Mouse (Mus musculus): ENCODE data around the gene Cdcp1. TPM values are rescaled to one million over a fixed set of nuclear protein-coding genes. Genes with fewer than 3 reads are reported as not detected.

The Cdcp1 gene
- polyA plus RNA-seq, 1 experiment: 0.05 TPM

DNA sequence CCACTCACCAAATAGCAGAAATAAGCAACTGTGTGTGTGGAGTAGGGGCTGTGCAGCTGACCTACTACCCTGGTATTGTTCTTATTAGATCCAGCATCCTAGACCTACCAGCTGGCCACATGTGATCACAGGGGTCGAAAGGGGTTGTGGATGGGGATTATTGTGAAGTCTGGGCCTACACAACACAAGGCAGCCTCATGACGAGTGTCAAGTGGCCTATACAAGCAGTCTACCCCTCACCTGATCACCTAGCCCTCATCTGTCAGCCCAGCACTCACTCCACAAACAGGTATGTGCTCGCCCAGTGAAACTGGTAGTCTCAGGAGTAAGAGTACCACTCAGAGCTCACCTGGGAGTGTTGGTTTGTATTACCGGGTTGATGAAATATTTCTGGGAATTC, 29.3 kb upstream of the Cdcp1 start:
- Histone ChIP-seq H3K36me3 (ENCODE audit: control insufficient read depth, insufficient read depth, low read length) (no peaks in the 10 kb centered on the region), H3K4me1 (ENCODE audit: control insufficient read depth, insufficient read depth, low read length) (no peaks in the 10 kb centered on the region), H3K27me3 (ENCODE audit: control insufficient read depth, insufficient read depth, low read length) (no peaks in the 10 kb centered on the region), H3K27ac (ENCODE audit: control insufficient read depth, insufficient read depth, low read depth, low read length) (no peak overlapping the region), H3K4me3 (ENCODE audit: control insufficient read depth, low read depth, low read length) (no peak overlapping the region)
- TF ChIP-seq CTCF (IDR thresholded peaks at IDR 0.05; ENCODE audit: control insufficient read depth, insufficient read depth, insufficient replicate concordance, low read depth, low read length) (no peak), POLR2A (IDR thresholded peaks at IDR 0.05; ENCODE audit: control insufficient read depth, low read depth, low read length) (no peak)

GRCm38 (mm10) chr9:123243988-123244387, 28.1 kb upstream of the Cdcp1 start:
- Histone ChIP-seq H3K27me3 (ENCODE audit: control insufficient read depth, insufficient read depth, low read length) (no peaks in the 10 kb centered on the region), H3K4me3 (ENCODE audit: control insufficient read depth, low read depth, low read length) (no peak overlapping the region), H3K4me1 (ENCODE audit: control insufficient read depth, insufficient read depth, low read length) (no peaks in the 10 kb centered on the region), H3K27ac (ENCODE audit: control insufficient read depth, insufficient read depth, low read depth, low read length) (no peak overlapping the region), H3K36me3 (ENCODE audit: control insufficient read depth, insufficient read depth, low read length) (no peaks in the 10 kb centered on the region)
- TF ChIP-seq POLR2A (IDR thresholded peaks at IDR 0.05; ENCODE audit: control insufficient read depth, low read depth, low read length) (no peak), CTCF (IDR thresholded peaks at IDR 0.05; ENCODE audit: control insufficient read depth, insufficient read depth, insufficient replicate concordance, low read depth, low read length) (no peak)

- no peaks in the 10 kb centered on the region for H3K36me3 ChIP-seq (ENCODE audit: control insufficient read depth, insufficient read depth, low read length)
- TF ChIP-seq POLR2A (IDR thresholded peaks at IDR 0.05; ENCODE audit: control insufficient read depth, low read depth, low read length) (no peak), CTCF (IDR thresholded peaks at IDR 0.05; ENCODE audit: control insufficient read depth, insufficient read depth, insufficient replicate concordance, low read depth, low read length) (no peak)
- 0 out of 2 replicates have a peak, but pooled peaks cover 2% of the 10 kb centered on the region for H3K4me1 ChIP-seq (ENCODE audit: control insufficient read depth, insufficient read depth, low read length)
- no peak overlapping the region for H3K27ac ChIP-seq (ENCODE audit: control insufficient read depth, insufficient read depth, low read depth, low read length)
- H3K4me3 ChIP-seq (ENCODE audit: control insufficient read depth, low read depth, low read length): no peak overlapping the region
- H3K27me3 ChIP-seq (ENCODE audit: control insufficient read depth, insufficient read depth, low read length): no peaks in the 10 kb centered on the region
Observed at GRCm38 (mm10) chr9:123241191-123241590, 25.4 kb upstream of the Cdcp1 start.

DNA sequence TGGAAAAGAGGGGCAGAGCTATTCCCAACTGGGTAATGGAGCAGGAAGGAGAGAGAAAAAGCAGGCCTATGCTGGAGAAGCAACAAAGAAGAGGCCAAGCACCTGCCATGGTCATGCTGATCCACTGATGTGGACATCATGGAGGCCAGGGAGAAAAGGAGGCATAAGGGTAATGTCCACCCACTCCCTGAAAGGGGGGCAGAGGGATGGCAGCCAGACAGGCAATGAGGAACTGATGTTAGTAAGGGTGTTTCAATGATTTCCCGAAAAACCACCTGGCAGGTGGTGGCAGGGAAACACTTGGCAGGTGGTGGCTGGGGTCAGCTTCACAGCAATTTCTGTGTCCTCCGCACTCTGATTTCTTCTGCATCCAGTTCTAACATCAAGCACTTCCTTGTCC, 24.9 kb upstream of the Cdcp1 start:
- H3K36me3 ChIP-seq (ENCODE audit: control insufficient read depth, insufficient read depth, low read length): no peaks in the 10 kb centered on the region
- H3K4me3 ChIP-seq (ENCODE audit: control insufficient read depth, low read depth, low read length): no peak overlapping the region
- H3K27ac ChIP-seq (ENCODE audit: control insufficient read depth, insufficient read depth, low read depth, low read length): no peak overlapping the region
- no peak for TF ChIP-seq CTCF (IDR thresholded peaks at IDR 0.05; ENCODE audit: control insufficient read depth, insufficient read depth, insufficient replicate concordance, low read depth, low read length)
- TF ChIP-seq POLR2A (IDR thresholded peaks at IDR 0.05; ENCODE audit: control insufficient read depth, low read depth, low read length): no peak
- H3K27me3 ChIP-seq (ENCODE audit: control insufficient read depth, insufficient read depth, low read length): no peaks in the 10 kb centered on the region
- 0 out of 2 replicates have a peak, but pooled peaks cover 2% of the 10 kb centered on the region for H3K4me1 ChIP-seq (ENCODE audit: control insufficient read depth, insufficient read depth, low read length)

- Histone ChIP-seq H3K36me3 (ENCODE audit: control insufficient read depth, insufficient read depth, low read length) (no peaks in the 10 kb centered on the region), H3K4me3 (ENCODE audit: control insufficient read depth, low read depth, low read length) (no peak overlapping the region), H3K27me3 (ENCODE audit: control insufficient read depth, insufficient read depth, low read length) (no peaks in the 10 kb centered on the region), H3K27ac (ENCODE audit: control insufficient read depth, insufficient read depth, low read depth, low read length) (no peak overlapping the region), H3K4me1 (ENCODE audit: control insufficient read depth, insufficient read depth, low read length) (0 out of 2 replicates have a peak, but pooled peaks cover 2% of the 10 kb centered on the region)
- TF ChIP-seq POLR2A (IDR thresholded peaks at IDR 0.05; ENCODE audit: control insufficient read depth, low read depth, low read length) (no peak), CTCF (IDR thresholded peaks at IDR 0.05; ENCODE audit: control insufficient read depth, insufficient read depth, insufficient replicate concordance, low read depth, low read length) (no peak)
Observed at GRCm38 (mm10) chr9:123240271-123240670, 24.4 kb upstream of the Cdcp1 start.

- TF ChIP-seq POLR2A (IDR thresholded peaks at IDR 0.05; ENCODE audit: control insufficient read depth, low read depth, low read length) (no peak), CTCF (IDR thresholded peaks at IDR 0.05; ENCODE audit: control insufficient read depth, insufficient read depth, insufficient replicate concordance, low read depth, low read length) (no peak)
- Histone ChIP-seq H3K4me3 (ENCODE audit: control insufficient read depth, low read depth, low read length) (no peak overlapping the region), H3K4me1 (ENCODE audit: control insufficient read depth, insufficient read depth, low read length) (0 out of 2 replicates have a peak, but pooled peaks cover 2% of the 10 kb centered on the region), H3K36me3 (ENCODE audit: control insufficient read depth, insufficient read depth, low read length) (no peaks in the 10 kb centered on the region), H3K27ac (ENCODE audit: control insufficient read depth, insufficient read depth, low read depth, low read length) (no peak overlapping the region), H3K27me3 (ENCODE audit: control insufficient read depth, insufficient read depth, low read length) (no peaks in the 10 kb centered on the region)
Observed at GRCm38 (mm10) chr9:123239651-123240050, 23.8 kb upstream of the Cdcp1 start.

DNA sequence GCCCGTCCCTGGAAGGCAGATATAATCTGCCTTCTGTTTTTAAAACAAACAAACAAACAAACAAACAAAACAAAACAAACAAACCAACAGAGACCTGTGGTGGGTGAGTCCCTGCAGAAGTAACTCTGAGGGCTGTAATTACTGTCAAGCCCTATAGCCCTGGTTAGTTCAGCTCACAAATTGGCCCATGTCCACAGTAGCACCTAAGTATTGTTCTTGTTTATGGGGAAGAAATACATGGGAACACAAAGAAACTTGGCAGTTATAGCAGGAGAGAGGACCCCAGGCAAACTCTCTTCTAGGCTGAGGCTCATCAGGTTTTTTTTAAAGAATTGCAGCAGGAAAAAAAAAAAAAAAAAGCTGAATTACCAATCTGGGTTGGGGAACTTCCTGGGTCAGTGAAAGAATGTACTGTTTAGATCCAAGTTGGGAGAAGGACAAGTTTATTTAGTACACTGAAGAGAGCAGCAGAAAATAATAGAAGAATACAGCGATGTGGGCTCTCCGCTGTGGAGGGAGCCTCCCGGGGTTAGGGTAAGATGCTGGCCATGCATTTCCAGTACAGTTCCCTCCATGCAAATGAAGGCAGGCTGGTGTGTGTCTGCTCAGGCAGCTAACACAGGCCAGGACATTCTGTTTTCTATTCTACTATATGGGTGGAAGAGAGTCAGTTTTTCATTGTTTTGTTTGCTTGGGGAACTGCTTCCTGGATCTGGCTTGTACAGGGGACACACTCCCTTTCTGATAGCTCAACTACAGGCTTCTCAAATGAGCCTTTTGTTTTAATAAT, 22.6 kb upstream of the Cdcp1 start:
- no peak overlapping the region for H3K4me3 ChIP-seq (ENCODE audit: control insufficient read depth, low read depth, low read length)
- no peaks in the 10 kb centered on the region for H3K27me3 ChIP-seq (ENCODE audit: control insufficient read depth, insufficient read depth, low read length)
- no peaks in the 10 kb centered on the region for H3K36me3 ChIP-seq (ENCODE audit: control insufficient read depth, insufficient read depth, low read length)
- H3K27ac ChIP-seq (ENCODE audit: control insufficient read depth, insufficient read depth, low read depth, low read length): no peak overlapping the region
- no peak for TF ChIP-seq CTCF (IDR thresholded peaks at IDR 0.05; ENCODE audit: control insufficient read depth, insufficient read depth, insufficient replicate concordance, low read depth, low read length)
- no peak for TF ChIP-seq POLR2A (IDR thresholded peaks at IDR 0.05; ENCODE audit: control insufficient read depth, low read depth, low read length)
- H3K4me1 ChIP-seq (ENCODE audit: control insufficient read depth, insufficient read depth, low read length): 0 out of 2 replicates have a peak, but pooled peaks cover 2% of the 10 kb centered on the region

All from testis, adult 2 months (tissue).